ENCODE assay signal across 31 mouse cellular contexts in the genomic region with DNA sequence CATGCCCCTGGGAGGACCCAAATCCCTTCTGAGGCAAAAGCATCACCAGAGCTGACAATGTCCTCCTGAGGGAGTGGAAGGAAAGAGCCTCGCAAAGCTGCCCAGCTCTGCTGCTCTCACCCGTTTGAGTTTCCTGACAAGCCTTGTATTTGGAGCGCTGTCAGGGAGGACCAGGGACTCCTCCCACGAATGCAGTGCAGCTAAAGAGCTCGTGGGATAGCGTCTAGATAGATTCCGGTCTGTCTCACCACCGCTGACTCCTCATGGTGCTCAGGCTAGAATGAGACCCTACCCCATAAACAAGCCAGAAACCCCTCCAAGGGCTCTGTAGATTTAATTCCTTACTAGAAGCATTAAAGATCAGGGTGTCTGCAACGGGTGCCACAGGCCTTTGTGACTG. TPM values are rescaled to one million over a fixed set of nuclear protein-coding genes. Genes with fewer than 3 reads are reported as not detected.
DNase-seq lines count a peak whose midpoint lies in the region; ATAC-seq lines count a peak whose summit lies in the region.
"Had no signal": no experiment of that assay in that cellular context is flagged by ENCODE, and none has a peak within 500 bp of the region (broad histone marks: within the 10 kb centered on the region; RNA-seq: fewer than 3 reads in every experiment).

No protein-coding gene starts in this region.

- peaks cover 98% of the 10 kb centered on the region for H3K27me3 ChIP-seq in hindbrain, embryonic 10.5 days (ENCODE audit: insufficient read depth, poor library complexity, severe bottlenecking)
- peaks cover 78% of the 10 kb centered on the region for H3K27me3 ChIP-seq in hindbrain, embryonic 14.5 days (ENCODE audit: control insufficient read depth, insufficient read depth, low read length)
- peaks cover 9% of the 10 kb centered on the region; the same call in 1 of the 2 replicates for H3K27me3 ChIP-seq in stomach, embryonic 14.5 days (ENCODE audit: control insufficient read depth, insufficient read depth, low read length)

- H3K27ac ChIP-seq in hindbrain, embryonic 10.5 days: no peak overlapping the region
- H3K27ac ChIP-seq in hindbrain, embryonic 14.5 days: no peak overlapping the region
- peak overlapping the region; percentile 97; the same call in 1 of the 2 replicates for H3K27ac ChIP-seq in stomach, embryonic 14.5 days (ENCODE audit: low read length)
- H3K27ac ChIP-seq: embryonic facial prominence, embryonic 12.5 days; forebrain, embryonic 10.5 days; heart, adult 2 months; intestine, embryonic 15.5 days; kidney, postnatal 0 days; limb, embryonic 15.5 days; liver, embryonic 13.5 days; neural tube, embryonic 13.5 days had no signal

- H3K9ac ChIP-seq in hindbrain, embryonic 14.5 days: no peak overlapping the region
- no peak overlapping the region; the same call in 1 of the 2 replicates for H3K9ac ChIP-seq in stomach, embryonic 14.5 days (replicated peaks; ENCODE audit: low read depth, low read length)
- H3K9ac ChIP-seq: heart, embryonic 12.5 days; intestine, embryonic 15.5 days; limb, embryonic 15.5 days; liver, embryonic 13.5 days; neural tube, embryonic 13.5 days had no signal

- no peak overlapping the region for H3K4me2 ChIP-seq in hindbrain, embryonic 14.5 days (replicated peaks)
- peak overlapping the region; percentile 76 for H3K4me2 ChIP-seq in stomach, embryonic 14.5 days (replicated peaks; ENCODE audit: low read depth, low read length)
- H3K4me2 ChIP-seq: neural tube, embryonic 13.5 days had no signal

- H3K4me3 ChIP-seq in hindbrain, embryonic 10.5 days: no peak overlapping the region
- no peak overlapping the region for H3K4me3 ChIP-seq in hindbrain, embryonic 14.5 days (replicated peaks; ENCODE audit: low read length)
- 0 out of 2 replicates have a peak overlapping the region, but pooled peaks have one; percentile 7 for H3K4me3 ChIP-seq in stomach, embryonic 14.5 days (ENCODE audit: low read depth, low read length)
- H3K4me3 ChIP-seq: forebrain, embryonic 10.5 days; intestine, embryonic 15.5 days; limb, embryonic 15.5 days; liver, embryonic 13.5 days; neural tube, embryonic 13.5 days had no signal

- 1% methylated on average over 9 of the region's 9 CpGs for WGBS in hindbrain, embryonic 10.5 days
- WGBS in hindbrain, embryonic 14.5 days: 2% methylated on average over 9 of the region's 9 CpGs
- WGBS in stomach, embryonic 14.5 days: 5% methylated on average over 9 of the region's 9 CpGs

- peak; percentile 40 for DNase-seq in hindbrain, embryonic 10.5 days (ENCODE audit: low spot score)
- no peak for DNase-seq in hindbrain, embryonic 14.5 days (ENCODE audit: low spot score)
- DNase-seq in retina, postnatal 1 day: peak; percentile 30
- no peak for DNase-seq in retina, embryonic 14.5 days (ENCODE audit: low spot score)
- no peak for DNase-seq in right cerebral cortex, adult 18-20 months
- no peak for DNase-seq in right cerebral cortex, postnatal 4 days
- DNase-seq: adrenal gland, postnatal 25 days; cerebellum, adult 11-12 months; cerebellum, adult 9-11 months; kidney, adult 8-10 months; liver, embryonic 13.5 days; lung, adult 18-20 months; lung, postnatal 4 days; midbrain, embryonic 14.5 days; right cerebral cortex, postnatal 14 days had no signal

- peaks cover 20% of the 10 kb centered on the region for H3K4me1 ChIP-seq in hindbrain, embryonic 10.5 days (replicated peaks)
- H3K4me1 ChIP-seq in hindbrain, embryonic 14.5 days (replicated peaks; ENCODE audit: control insufficient read depth, insufficient read depth, low read length): peaks cover 3% of the 10 kb centered on the region; the same call in 1 of the 2 replicates
- peaks cover 25% of the 10 kb centered on the region for H3K4me1 ChIP-seq in stomach, embryonic 14.5 days (ENCODE audit: control insufficient read depth, insufficient read depth, low read length)

- H3K9me3 ChIP-seq in hindbrain, embryonic 10.5 days: no peaks in the 10 kb centered on the region
- no peaks in the 10 kb centered on the region for H3K9me3 ChIP-seq in hindbrain, embryonic 14.5 days (ENCODE audit: control insufficient read depth, low read length)
- H3K9me3 ChIP-seq in stomach, embryonic 14.5 days (ENCODE audit: control insufficient read depth, low read depth, low read length): no peaks in the 10 kb centered on the region
- H3K9me3 ChIP-seq: embryonic facial prominence, embryonic 12.5 days; forebrain, embryonic 10.5 days; heart, embryonic 12.5 days; intestine, embryonic 15.5 days; limb, embryonic 15.5 days; liver, embryonic 13.5 days; megakaryocyte, embryonic 14.5 days; neural tube, embryonic 13.5 days had no signal

- H3K36me3 ChIP-seq in hindbrain, embryonic 10.5 days: no peaks in the 10 kb centered on the region
- H3K36me3 ChIP-seq in hindbrain, embryonic 14.5 days (replicated peaks; ENCODE audit: control insufficient read depth, insufficient read depth): no peaks in the 10 kb centered on the region
- 0 out of 2 replicates have a peak, but pooled peaks cover 5% of the 10 kb centered on the region for H3K36me3 ChIP-seq in stomach, embryonic 14.5 days (ENCODE audit: control insufficient read depth, insufficient read depth, low read length)
- H3K36me3 ChIP-seq: embryonic facial prominence, embryonic 12.5 days; forebrain, embryonic 10.5 days; heart, embryonic 12.5 days; intestine, embryonic 15.5 days; limb, embryonic 15.5 days; liver, embryonic 13.5 days; neural tube, embryonic 13.5 days had no signal

- no peak for ATAC-seq in hindbrain, embryonic 14.5 days (ENCODE audit: low FRiP score)
- ATAC-seq in stomach, embryonic 14.5 days (ENCODE audit: insufficient number of reproducible peaks, insufficient read depth, low FRiP score, low read depth): no peak
- ATAC-seq: CD4-positive, CD25-positive, alpha-beta regulatory T cell, adult 4 months; forebrain, embryonic 16.5 days; hindbrain, embryonic 16.5 days; intestine, embryonic 15.5 days; lung, postnatal 0 days had no signal

RNA-seq across cellular contexts. Expression of a gene that starts 5.0 kb away (rescaled TPM):
- polyA plus RNA-seq in hindbrain, embryonic 10.5 days (2016; fragmentation: Nextera tagmentation; extraction: Ambion mirVana): 2.9 TPM in 2 replicates
- not detected in 2 replicates for polyA plus RNA-seq in hindbrain, embryonic 14.5 days (2014; fragmentation: Nextera tagmentation; extraction: Ambion mirVana)
- 128 and 141 TPM in 2 replicates for polyA plus RNA-seq in stomach, embryonic 14.5 days (2014; fragmentation: Nextera tagmentation; extraction: Ambion mirVana)
- polyA plus RNA-seq: CD4-positive, CD25-positive, alpha-beta regulatory T cell, adult 4 months; forebrain, embryonic 16.5 days; heart, postnatal 0 days; hindbrain, embryonic 16.5 days; kidney, postnatal 0 days; lung, postnatal 0 days; midbrain, embryonic 14.5 days; urinary bladder, adult 2 months had no signal

RNA-seq across cellular contexts. Expression of a gene that starts 32.3 kb away (rescaled TPM):
- polyA plus RNA-seq in hindbrain, embryonic 10.5 days (2016; fragmentation: Nextera tagmentation; extraction: Ambion mirVana): 7.6 and 9.6 TPM in 2 replicates
- polyA plus RNA-seq in hindbrain, embryonic 14.5 days (2014; fragmentation: Nextera tagmentation; extraction: Ambion mirVana): 21.6 and 21.7 TPM in 2 replicates
- polyA plus RNA-seq in stomach, embryonic 14.5 days (2014; fragmentation: Nextera tagmentation; extraction: Ambion mirVana): 14.1 and 15.1 TPM in 2 replicates

Comparison
In these comparisons a context has a peak if more than half of its experiments do, and no peak if none do; other contexts are left out.
1. DNase-seq: peak in hindbrain, embryonic 10.5 days (single experiment) and retina, postnatal 1 day (single experiment); none in hindbrain, embryonic 14.5 days (single experiment), retina, embryonic 14.5 days (single experiment), right cerebral cortex, adult 18-20 months (single experiment) and right cerebral cortex, postnatal 4 days (single experiment).
2. RNA of a gene that starts 5.0 kb away (polyA plus RNA-seq): 128 to 141 TPM in stomach, embryonic 14.5 days; 2.9 TPM in hindbrain, embryonic 10.5 days and not detected in hindbrain, embryonic 14.5 days; every median in the first group is over 10 times any median in the second.